Mouse (Mus musculus) lung, postnatal 25 days (tissue): Measurements from ENCODE around the gene Mansc1.
"Not testable (repeated sequence)": the region's sequence is repeated elsewhere in the genome, so short reads cannot be mapped to it uniquely, and the experiment has no call there.

Experiments used
- DNase-seq: peaks from one replicate; pipeline ENCODE4 v3.0.0; 2022; ENCODE audit warnings: low spot score

Mansc1 gene

GRCm38 (mm10) chr6:134631947-134632687, at the start of gene Mansc1:
TSS of gene Mansc1 (minus strand) at chr6:134632488.
- peak; percentile 53 for DNase-seq

- not testable (repeated sequence) for DNase-seq
Observed at GRCm38 (mm10) chr6:134679330-134679729, 47.0 kb upstream of the Mansc1 start.

- no peak for DNase-seq
Observed at GRCm38 (mm10) chr6:134678037-134678436, 45.7 kb upstream of the Mansc1 start.

DNA sequence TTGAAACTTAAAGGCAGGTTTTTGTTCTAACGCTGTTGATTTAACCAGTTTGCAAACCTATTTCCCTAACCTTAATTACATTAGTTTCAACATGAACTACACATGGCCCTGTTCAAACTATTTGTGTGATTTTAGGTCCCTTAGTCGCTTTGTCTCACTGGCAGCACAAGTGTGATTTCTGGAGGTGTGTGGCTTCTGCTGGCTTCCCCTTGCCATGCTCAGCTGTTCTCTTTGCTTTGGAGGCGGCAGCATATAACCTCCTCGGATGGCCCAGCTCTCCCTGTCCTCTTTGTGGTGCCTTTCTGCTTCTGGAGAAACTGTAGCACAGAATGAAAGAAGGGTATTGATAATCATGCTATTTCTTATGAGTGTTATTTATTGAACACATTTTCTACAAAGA, 45.2 kb upstream of the Mansc1 start:
- DNase-seq: no peak

GRCm38 (mm10) chr6:134673712-134674111, 41.4 kb upstream of the Mansc1 start:
- DNase-seq: peak; percentile 16

GRCm38 (mm10) chr6:134670881-134671411, 38.7 kb upstream of the Mansc1 start:
- peak; percentile 31 for DNase-seq

DNA sequence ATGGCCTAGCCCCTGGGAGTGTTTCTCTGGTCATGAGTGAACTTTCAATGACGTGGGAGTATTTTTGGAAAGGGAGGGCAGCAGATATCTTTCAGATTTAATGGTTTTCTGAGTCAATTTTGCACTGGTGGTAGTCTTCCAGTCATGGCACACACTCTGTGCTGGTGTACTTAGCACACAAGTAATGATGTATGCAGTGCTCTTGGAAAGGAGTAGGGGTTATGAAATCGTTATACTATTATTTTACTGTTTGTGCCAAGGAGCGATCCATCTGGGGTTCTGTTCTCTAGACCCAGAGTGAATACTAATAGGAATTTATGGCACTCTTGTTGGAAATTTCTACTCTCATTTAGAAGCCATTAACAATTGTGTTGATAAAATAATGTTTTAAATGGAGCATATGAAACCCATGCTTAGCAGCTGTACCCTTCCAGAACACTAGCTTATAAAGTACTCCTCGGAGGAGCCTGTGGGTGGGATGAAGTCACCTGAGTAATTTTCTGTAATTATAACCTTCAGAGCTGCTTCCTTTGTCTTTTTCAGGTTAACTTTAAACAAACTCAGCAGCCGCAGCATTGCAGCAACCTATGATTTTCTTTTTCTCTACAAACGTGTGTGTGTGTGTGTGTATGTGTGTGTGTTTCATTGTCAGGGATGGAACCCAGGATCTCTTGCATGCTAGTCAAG, 37.0 kb upstream of the Mansc1 start:
- no peak for DNase-seq

DNA sequence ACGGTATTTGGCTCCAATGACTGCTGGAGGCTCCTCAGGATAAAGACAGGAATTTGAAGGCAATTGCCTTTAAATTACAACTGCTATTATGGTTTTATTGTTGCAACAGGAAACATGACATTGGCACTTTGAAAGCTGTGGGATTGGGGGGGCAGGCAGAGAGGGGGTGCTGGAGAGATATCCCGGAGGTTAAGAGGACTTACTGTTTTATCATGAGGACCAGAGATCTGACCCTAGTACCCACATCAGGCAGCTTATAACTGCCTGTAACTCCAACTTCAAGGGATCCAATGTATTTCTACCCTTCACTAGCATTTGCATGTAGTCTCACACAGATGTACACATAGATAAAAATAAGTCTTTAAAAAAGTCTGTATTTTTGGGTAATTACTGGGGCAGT, 36.2 kb upstream of the Mansc1 start:
- DNase-seq: no peak

- peak; percentile 14 for DNase-seq
Observed at GRCm38 (mm10) chr6:134665817-134666216, 33.5 kb upstream of the Mansc1 start.

- no peak for DNase-seq
Observed at GRCm38 (mm10) chr6:134664573-134664972, 32.3 kb upstream of the Mansc1 start.

- DNase-seq: no peak
Observed at GRCm38 (mm10) chr6:134660714-134661406, 28.6 kb upstream of the Mansc1 start.

- DNase-seq: peak; percentile 78
Observed at GRCm38 (mm10) chr6:134659108-134659958, 27.0 kb upstream of the Mansc1 start.

DNA sequence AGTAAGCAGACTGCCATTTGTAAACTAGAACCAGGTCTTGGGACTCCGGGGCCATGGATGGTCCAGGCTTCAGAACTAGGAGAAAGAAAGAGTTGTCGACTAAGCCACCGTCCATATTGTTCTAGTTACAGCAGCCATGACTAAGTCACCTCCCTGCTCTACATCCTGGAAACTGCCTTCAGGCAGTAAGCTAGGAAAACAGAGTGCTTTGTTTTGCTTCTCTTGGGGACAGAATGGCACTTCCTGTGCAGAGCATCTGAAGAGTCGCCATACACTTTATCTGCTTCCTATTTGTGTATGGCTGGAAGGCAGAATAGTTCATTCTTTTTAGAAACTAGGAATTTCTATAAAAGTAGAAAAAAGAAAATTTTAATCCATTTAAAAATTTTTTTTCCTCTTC, 24.2 kb upstream of the Mansc1 start:
- no peak for DNase-seq

DNA sequence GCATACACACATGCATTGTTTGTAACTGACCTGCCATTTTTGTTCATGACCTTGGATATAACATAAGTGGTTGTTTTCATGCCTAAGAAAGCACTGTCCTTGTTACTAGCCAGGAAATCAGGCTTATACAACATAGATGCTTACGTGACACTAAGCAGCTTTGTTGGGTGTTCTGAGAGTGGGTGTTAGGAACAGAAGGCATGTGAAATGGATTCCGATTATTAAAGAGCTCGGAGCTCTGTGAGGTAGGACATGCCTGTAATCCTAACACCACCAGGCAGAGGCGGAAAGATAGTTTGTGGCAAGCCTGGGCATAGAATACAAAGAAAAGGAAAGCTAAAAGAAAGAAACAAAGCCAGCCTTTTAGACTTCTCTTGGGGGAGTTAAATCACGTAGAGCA, 16.1 kb upstream of the Mansc1 start:
- DNase-seq: no peak

DNA sequence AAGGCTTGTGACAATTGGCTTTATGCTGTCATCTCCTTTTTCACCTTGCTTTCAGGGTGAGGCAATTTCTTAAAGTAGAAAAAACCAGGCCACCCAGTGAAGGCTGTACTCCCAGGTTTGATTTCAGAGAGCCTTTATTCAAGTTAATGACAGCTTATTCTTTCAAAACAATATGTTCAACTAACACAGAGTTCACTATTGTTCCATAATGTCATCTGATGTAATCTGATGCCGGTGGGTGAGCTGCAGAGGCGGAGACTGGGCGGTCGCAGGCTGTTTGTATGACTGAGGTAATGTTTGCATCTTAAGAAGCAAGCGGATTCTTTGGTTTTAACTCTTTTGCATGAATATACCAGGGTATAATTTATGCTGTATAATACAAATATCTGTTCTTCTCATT, 15.3 kb upstream of the Mansc1 start:
- no peak for DNase-seq

GRCm38 (mm10) chr6:134646835-134647234, 14.5 kb upstream of the Mansc1 start:
- no peak for DNase-seq

DNA sequence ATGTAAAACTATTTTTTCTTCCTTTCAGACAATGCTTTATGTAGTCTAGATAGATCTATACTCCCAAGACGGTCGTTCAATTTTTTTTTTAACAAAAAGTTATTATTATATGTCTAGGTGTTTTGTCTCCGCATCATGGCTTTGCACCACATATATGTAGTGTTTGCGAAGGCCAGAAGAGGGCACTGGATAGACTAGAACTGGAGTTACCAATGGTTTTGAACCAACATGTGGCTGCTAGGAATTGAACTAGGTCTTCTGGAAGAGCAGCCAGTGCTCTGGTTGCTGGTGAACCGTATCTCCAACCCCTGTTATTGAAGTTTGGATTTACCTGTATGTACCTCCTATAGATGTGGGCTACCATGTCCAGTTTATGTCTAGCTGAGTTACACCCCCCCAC, 11.0 kb upstream of the Mansc1 start:
- no peak for DNase-seq

DNA sequence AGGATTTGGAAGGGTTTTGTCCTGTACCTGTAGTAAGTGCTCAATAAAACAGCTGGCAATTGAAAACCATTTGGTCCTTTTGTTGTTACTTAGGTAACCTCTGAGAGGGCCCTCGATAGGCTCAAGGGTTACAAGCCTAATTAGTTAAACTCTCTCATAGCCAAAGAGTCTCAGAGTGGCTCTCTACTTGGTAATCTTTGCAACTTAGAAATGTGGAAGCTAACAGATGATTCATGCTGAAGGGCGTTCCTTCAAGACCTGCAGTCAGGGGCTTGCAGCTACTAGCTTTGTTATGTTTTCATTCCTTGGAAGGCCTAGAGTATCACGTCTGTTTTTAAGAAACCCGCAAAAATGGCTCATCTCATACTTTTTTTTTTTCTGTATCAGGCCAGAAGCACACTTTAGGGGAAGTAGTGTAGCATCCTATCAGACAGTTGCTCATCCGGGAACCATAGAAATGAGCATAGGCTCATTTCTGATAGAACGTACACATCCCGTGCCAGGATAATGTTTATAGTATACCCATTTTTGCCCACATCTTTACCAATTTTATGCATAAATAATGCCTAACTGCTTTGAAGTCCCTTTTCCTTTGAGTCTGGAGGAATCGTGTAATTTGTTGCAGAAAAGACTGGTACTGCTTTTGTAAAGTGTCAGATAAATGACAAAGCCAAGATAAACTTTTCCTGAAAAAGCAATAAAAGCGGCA, 9.6 kb upstream of the Mansc1 start:
- peak; percentile 55 for DNase-seq

GRCm38 (mm10) chr6:134640485-134641475, 8.5 kb upstream of the Mansc1 start:
- peak; percentile 95 for DNase-seq

GRCm38 (mm10) chr6:134639900-134640299, 7.6 kb upstream of the Mansc1 start:
- DNase-seq: no peak
